Mouse (Mus musculus) spleen, adult 2 months (tissue): ENCODE measurements around the gene Olfr645.

ENCODE experiments used
- CTCF ChIP-seq: fragments of 200-500 bp; IDR thresholded peaks from 2 replicates; pipeline ENCODE4 v1.5.1; 2011; ENCODE audit warnings: mild to moderate bottlenecking, inconsistent platforms; ENCODE audit not compliant: insufficient read depth, insufficient read length, insufficient replicate concordance; ENCODE audit errors: extremely low read depth
- POLR2A ChIP-seq: fragments of 200-500 bp; IDR thresholded peaks from 2 replicates; pipeline ENCODE4 v1.6.1; 2011; ENCODE audit warnings: low read depth, low read length, inconsistent platforms

DNA sequence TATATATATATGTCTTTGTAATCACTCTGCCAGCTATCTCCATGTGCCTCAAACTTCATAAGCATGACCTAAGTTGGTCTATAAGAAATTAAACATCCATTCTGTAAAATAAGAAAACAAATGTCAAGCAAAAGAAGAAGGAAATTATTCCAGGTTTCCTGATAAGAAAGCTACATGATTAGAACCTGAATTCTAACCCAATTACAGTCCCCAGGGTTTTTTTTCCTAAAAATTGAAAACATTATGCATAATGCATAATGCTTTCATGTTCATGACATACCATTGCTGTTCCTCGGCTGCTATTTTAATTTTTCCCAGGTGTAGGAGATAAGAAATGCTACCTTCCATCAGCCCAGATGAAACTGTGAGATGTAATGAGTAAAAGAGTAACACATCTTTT, at the start of gene Olfr645:
- TF ChIP-seq POLR2A = no peak
- TF ChIP-seq CTCF = no peak
